Mouse (Mus musculus): ENCODE measurements around the gene Gm16253.

GRCm38 (mm10) chr3:96563267-96563666, 13.5 kb upstream of the Gm16253 start:
- TF ChIP-seq CTCF (IDR thresholded peaks at IDR 0.05; ENCODE audit: control insufficient read depth, insufficient read depth, insufficient read length) (no peak), MAX (IDR thresholded peaks at IDR 0.05) (no peak), MYOG (IDR thresholded peaks at IDR 0.05; ENCODE audit: control insufficient read depth, extremely low read depth, insufficient read length) (no peak), USF1 (IDR thresholded peaks at IDR 0.05; ENCODE audit: low read depth) (no peak), CEBPB (IDR thresholded peaks at IDR 0.05; ENCODE audit: low read depth) (no peak), FOSL1 (IDR thresholded peaks at IDR 0.05; ENCODE audit: insufficient read depth, low read length, poor library complexity, severe bottlenecking) (no peak), MYOD1 (IDR thresholded peaks at IDR 0.05; ENCODE audit: control insufficient read depth, insufficient read length, low read depth) (no peak)
